Mouse (Mus musculus) left cerebral cortex, postnatal 4 days (tissue): ENCODE results near the gene Farsa. TPM values are rescaled to one million over a fixed set of nuclear protein-coding genes. Genes with fewer than 3 reads are reported as not detected.
"Not testable (repeated sequence)": the region's sequence is repeated elsewhere in the genome, so short reads cannot be mapped to it uniquely, and the experiment has no call there.

Experiments
- DNase-seq: peaks from one replicate; pipeline ENCODE4 v3.0.0-alpha.2; 2022
- intact Hi-C: fragments of 180-260 bp; cut with DNase I; formaldehyde crosslinking; loops from one replicate; pipeline ENCODE4 v1.15.1; 2025
- total RNA-seq, 2 experiments: library from RNA; stranded (reverse); gene quantifications; 2 replicates each; pipeline ENCODE4 v1.2.3; 2021

Farsa gene
- total RNA-seq, result 10 to 100 TPM; 86.2 to 90.4 TPM

DNA sequence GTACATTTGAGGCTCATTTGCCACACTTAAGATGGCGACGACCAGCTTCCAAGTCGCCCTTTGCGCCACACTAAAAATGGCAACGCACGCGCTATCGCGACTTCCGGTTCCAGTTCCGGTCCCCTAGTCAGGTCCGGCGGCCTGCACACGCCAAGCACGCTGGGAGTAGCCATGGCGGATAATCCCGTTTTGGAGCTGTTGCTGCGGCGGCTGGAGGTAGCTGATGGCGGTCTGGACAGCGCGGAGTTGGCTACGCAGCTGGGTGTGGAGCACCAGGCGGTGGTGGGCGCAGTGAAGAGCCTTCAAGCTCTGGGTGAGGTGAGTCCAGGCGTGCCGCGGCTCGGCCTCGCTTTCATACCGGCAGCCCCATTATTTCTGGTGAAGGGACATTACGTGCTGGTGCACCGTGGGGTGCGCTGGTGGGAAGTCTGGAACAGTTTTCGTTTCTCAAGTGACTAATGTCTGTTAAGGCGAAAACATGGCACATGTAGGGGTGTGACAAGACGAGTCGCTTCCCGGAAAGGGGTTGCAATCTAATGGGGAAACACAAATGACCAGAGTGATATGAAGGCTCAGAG is at the start of gene Farsa:
Gene Farsa (plus strand): TSS at position 126 of the 578 bp plus-strand sequence.
- DNase-seq, result peak; percentile 93
- intact Hi-C loops, result loop anchor here (5.0 kb wide), 1 partner anchor 105 kb away; no protein-coding TSS in a partner anchor

DNA sequence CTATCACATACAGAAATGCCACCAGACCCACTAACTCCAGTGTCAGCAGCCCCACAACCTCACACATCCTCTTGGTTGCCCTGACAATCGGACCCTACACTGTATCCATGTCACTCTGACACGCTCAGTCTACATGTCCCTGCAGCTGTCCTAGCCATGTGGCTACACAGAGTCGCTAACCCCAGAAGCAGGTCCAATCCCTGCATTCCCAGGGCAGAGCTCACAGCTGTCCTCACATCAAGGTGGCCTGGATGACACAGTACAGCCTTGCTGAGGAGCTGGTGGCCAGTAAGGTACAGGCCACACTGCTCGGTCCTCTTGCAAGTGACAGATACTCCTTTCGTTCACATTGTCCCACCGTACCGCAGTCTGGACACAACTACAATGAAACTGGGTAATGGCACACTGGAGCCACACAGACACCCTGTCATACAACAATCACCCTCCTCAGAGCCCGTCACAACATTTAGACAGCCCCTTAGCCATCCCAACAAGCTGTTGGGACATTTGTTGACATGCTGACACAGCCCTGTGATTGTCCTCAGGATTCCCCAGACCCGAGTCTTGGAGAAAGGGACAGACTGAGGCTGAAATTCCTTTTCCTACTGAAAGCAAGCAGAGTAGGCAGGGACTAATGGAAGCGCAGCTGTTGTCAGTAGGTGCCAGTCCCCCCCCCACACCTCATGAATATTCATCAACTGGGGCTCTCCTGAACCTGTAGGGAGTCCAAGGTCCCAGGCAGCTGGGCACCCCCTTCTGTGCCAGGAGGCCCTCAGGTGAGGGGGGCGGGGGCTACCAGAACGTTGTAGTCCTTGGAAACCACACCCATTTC is 47.5 kb upstream of the Farsa start:
- no peak for DNase-seq
- intact Hi-C loops, result no loop called here

DNA sequence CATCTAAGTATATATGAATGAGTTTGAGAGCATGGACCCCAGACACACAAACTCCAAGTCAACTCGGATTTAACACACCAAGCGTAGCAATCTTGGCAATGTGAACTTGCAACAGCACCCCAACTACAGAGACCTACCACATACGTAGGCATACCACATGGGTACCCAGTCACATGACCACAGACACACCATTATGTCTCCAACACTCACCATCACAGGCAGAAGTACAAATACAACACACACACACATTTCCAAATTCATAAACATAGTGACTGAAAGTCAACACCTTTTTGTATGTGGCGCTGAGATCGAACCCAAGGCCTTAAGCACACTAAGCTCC is 46.9 kb upstream of the Farsa start:
- DNase-seq, result no peak
- intact Hi-C loops, result no loop called here

DNA sequence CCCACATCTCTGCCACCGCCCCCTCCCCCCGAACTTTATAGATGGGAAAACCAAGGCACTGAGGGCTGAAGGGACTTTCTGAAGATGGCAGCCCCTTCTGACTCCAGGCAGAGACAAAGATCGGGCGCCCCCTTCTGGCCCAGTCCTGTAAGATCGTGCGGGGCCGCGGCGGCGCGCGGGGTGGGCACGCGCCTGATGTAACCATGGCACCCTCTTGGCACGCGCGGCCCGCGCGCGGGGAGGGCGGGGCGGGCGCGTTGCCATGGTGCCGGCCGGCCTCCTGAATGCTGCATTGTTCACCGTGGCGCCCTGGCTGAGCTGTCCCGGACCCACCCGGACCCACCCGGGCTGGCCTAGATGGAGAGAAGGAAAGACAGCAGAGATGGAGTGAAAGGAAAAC is 45.9 kb upstream of the Farsa start:
- DNase-seq, result peak; percentile 98

DNA sequence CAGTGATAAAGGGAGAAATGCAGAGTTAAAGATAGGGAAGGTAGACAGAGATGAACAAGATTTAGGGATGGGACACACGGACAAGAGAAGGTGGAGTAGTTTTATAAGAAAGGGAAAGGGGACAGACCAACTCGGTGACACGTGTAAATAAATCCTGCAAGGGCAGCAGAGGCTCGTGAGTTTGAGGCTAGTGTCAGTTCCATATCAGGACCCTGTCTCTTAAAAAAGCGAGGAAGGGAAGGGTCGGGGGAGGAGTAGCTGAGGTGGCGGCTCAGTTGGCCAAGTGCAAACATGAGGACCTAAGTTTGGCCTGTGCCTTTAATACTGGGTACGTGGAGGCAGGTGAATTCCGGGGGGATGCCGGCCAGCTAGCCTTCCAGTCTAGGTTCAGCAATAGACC is 45.5 kb upstream of the Farsa start:
- no peak for DNase-seq
- intact Hi-C loops, result no loop called here

More for the DNA sequence above, 45.9 kb upstream of the Farsa start:
- intact Hi-C loops, result no loop called here

DNA sequence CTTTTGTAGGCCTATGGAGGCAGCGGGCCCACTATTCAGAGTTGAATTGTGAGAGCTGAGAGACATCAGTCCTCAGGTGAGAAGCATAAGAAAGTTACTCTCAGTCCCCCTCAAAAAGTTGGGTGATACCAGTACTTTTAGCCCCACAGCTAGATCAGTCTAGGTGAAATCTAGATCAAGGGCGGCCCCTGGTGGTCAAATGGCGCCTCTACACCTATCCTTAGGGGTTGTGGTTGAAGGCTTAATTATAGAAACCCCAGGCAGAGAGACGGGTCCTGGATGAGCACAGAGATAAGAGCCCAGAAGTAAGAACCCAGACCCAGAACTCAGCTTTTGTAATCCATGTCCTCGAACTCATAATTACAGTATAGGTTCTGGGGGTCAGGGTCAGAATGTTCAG is 43.7 kb upstream of the Farsa start:
- intact Hi-C loops, result no loop called here
- DNase-seq, result peak; percentile 89

DNA sequence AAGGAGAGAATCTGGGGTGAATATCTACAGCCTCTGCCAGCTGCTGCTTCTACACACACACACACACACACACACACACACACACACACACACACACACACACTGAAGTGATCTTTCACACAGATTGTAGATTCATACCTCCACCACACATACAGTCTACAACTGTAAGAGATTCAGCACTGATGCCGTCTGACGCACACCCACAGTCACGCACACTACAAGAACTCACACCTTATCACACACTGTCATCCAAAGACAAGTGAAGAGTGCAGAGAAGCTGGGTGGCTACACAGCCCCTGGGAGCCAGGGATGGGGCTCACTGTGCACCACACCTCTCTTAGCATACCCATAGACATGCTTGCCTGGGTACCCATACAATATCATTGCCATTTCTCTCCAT is 43.0 kb upstream of the Farsa start:
- intact Hi-C loops, result loop anchor here (2.0 kb wide), 1 partner anchor 115 kb away; no protein-coding TSS in a partner anchor

DNA sequence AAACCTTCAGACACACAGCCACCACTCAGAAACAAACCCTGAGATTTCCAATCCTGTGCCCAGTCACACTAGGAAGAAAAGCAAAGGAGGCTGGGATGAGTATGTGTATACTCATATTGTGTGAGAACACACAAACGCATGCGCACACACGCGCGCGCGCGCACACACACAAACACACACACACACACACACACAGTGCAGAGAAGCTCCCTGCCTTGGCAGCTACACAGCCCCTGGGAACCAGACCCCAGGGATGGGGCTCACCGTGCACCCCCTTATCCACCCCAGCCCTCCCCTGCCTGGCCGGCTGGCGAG is 42.6 kb upstream of the Farsa start:
- DNase-seq, result no peak
- intact Hi-C loops, result loop anchor here (2.0 kb wide), 1 partner anchor 115 kb away; no protein-coding TSS in a partner anchor

More for the DNA sequence above, 43.0 kb upstream of the Farsa start:
- no peak for DNase-seq

DNA sequence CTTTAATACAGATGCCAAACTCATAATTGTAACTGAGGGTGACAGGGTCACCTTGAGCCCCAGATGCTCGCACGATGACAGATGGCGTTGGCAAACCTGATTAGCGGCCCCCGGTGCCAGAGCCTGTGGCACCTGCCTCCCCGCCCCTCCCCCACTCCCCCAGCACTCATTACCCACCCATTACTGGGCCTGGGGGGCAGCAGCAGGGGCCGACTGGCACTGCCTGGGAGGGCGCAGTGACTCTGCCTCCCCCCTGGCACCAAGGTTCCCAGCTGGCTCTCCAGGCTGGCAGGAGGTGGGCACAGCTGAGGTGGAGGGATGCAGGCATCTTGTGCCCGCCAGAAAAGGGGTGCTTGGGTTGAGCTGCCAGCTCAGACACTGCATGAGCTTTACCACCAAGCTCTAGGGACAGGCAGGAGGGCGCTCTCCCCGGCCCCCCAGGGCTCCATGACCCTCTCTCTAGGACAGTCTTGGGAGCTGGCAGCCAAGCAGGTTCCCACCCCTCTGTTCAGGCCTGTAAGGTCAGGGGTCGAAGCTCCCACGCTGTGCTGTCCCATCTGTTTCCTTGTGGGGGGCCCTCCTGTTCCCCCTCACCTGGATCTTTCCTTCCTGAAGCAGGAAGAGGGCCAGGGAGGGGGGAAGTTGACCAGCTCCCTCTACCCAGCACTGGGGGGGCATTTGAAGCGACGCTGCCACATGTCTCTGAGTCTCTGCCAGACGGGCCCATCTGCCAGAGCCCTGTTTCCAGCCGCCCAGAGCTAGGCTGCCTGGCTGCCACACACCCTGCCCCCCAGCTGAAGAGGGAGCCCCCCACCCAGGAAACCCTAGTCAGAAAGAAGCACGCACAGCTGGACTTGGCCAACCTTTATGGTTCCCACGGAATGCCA is 42.0 kb upstream of the Farsa start:
- intact Hi-C loops, result loop anchor here (2.0 kb wide), 1 partner anchor 116 kb away; no protein-coding TSS in a partner anchor
- peak; percentile 92 for DNase-seq

DNA sequence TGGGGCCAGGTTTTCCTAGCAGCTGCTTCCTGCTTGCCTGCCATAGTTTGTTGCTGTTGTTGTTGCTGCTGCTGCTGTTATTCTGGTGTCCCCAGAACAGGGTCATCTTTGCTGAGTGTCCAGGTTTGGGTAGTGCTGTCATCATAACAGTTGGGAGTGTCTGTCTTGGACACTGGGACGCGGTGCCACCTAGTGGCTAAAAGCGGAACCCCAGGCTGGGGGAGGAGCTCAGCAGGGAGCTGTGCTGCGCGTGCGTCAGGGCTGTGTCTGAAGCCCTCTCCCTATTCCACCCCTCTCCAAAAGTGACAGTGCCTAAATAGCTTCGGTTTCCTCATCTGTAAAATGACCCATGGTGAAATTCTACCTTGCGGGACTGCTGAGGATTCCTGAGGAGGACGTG is 41.2 kb upstream of the Farsa start:
- DNase-seq, result peak; percentile 93
- intact Hi-C loops, result loop anchor here (2.0 kb wide), 1 partner anchor 117 kb away; no protein-coding TSS in a partner anchor

DNA sequence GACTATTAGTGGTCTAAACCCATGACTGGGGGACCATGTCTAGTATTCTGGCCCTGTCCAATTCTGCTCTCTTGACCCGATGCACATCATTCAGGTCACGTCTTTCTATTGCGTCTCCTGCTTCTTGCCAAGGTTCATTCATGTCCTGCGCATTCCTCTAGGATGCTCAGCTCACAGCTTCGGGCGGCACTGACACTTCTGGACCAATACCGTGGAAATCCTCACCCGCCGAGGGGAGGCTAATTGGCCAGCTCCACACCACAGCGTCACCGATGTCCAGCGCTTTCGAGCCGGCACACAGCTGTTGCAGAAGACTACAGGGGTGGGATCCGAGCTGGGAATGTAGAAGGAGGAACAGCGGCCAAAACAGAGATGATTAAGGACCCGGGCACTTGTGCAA is 40.7 kb upstream of the Farsa start:
- no peak for DNase-seq
- intact Hi-C loops, result no loop called here

DNA sequence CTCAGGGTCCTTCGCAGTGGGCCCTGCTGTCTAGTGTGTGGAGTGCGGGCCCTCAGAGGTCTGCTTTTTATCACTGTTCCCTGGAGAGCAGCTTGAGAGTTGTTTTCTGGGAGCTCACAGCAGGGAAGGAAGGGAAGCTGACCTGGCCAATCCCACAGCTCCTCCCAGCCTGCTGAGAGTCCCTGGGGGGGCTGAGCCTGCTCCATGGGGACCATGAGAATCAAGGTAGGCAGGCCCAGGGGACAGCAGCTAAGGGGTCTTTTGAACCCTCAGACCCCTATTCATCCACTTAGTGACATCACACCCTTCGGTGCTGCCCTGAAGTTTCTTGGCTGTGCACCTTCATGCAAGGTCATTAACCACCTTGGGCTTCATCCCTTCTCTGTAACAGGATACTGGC is 34.1 kb upstream of the Farsa start, which contains the start of gene Dand5:
Gene Dand5 (minus strand): TSS at position 101 of the 400 bp plus-strand sequence.
- intact Hi-C loops, result no loop called here
- DNase-seq, result no peak

DNA sequence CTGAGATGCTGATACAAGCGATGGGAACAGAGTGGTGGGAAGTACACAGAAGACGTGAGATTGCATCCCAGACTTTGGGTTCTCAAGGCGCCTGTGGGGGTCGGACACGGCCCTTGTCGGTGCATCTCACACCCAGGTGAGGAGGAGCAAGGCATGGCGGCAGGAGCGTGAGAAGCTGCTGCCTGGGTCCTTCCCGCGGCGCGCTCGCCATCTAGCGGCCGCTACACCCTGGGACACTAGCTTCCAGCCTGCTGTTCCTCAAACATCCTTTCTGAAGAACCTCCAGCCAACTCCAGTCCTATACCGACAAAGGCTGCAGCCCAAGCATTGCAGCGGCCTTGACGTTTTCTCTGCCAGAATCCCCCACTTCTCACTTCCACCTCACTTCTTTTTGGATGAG is 33.1 kb upstream of the Farsa start:
- peak; percentile 73 for DNase-seq
- intact Hi-C loops, result no loop called here

DNA sequence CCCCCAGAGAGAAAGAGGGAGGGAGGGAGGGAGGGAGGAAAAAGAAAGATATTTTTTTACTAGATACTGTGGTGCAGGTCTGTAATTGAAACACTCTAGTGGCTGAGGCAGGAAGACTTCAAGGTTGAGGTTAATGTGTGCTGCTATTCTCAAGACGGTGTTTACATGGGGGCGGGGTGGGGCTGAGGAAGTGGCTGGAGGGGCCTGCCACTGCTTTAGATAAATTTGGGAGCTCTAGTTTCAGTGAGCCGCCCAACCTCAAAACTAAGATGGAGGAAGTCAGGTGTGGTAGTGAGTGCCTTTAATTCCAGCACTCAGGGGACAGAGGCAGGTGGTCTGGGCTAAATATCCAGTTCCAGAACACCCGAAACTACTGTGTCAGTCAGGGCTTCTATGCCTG is 31.2 kb upstream of the Farsa start:
- intact Hi-C loops, result no loop called here

DNA sequence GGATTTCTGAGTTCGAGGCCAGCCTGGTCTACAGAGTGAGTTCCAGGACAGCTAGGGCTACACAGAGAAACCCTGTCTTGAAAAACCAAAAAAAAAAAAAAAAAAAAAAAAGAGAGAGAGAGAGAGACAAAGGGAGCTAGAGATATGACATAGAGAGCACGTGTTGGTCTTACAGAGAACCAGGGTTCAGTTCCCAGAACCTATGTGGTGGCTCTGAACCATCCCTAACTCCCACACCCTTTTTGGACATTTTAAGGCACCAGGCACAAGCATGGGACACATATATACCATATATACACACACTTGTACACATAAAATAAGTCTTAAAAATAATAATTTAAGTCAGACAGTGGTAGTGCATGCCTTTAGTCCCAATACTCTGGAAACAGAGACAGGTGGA is 30.3 kb upstream of the Farsa start:
- DNase-seq, intact Hi-C loops: not testable (repeated sequence)

More for the DNA sequence above, 31.2 kb upstream of the Farsa start:
- DNase-seq, result no peak

DNA sequence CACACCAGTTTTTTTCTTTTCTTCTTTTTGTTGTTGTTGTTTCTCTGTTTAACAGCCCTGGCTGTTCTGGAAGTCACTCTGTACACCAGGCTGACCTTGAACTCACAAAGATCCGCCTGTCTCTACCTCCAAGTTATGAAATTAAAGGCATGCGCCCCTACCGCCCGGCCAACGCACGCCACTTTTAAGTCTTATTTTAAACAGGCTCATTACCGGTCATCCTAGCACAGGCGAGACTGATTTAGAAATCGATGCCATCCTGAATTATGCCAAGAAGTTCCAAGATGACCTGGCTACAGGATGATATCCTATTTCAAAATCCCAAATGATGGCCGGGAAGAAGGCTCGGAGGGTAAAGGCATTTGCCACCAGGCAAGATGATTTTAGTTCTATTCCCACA is 25.3 kb upstream of the Farsa start, which contains the start of gene Gadd45gip1:
Gene Gadd45gip1 (plus strand): TSS at position 33 of the 400 bp plus-strand sequence.
- intact Hi-C loops, result no loop called here
- no peak for DNase-seq

DNA sequence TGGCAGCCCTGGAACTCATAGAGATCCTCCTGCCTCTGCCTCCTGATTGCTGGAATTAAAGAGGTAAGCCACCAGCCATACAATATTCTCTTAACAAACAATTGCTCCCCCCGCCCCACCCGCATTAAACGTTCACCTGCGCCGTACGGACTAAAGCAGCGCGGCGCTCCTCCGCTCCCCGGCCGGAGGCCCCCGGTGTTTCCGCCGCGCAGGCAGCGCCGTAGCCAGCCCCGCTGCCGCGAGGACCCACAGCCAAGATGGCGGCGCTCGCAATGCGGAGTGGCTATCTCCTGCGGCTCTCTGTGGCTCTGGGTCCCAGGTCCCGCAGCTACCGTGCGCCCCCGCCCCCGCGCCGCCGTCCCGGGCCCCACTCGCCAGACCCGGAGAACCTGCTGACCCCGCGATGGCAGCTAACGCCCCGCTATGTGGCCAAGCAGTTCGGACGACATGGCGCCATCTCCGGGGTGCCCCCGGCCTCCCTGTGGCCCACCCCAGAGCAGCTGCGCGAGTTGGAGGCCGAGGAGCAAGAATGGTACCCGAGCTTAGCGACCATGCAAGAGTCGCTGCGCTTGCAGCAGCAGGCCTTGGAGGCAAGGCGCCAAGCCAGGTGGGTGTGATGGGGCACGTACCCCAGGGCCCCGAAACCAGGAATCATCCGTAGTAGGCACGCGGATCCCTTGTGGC is 24.6 kb upstream of the Farsa start:
- intact Hi-C loops, result no loop called here
- peak; percentile 77 for DNase-seq

DNA sequence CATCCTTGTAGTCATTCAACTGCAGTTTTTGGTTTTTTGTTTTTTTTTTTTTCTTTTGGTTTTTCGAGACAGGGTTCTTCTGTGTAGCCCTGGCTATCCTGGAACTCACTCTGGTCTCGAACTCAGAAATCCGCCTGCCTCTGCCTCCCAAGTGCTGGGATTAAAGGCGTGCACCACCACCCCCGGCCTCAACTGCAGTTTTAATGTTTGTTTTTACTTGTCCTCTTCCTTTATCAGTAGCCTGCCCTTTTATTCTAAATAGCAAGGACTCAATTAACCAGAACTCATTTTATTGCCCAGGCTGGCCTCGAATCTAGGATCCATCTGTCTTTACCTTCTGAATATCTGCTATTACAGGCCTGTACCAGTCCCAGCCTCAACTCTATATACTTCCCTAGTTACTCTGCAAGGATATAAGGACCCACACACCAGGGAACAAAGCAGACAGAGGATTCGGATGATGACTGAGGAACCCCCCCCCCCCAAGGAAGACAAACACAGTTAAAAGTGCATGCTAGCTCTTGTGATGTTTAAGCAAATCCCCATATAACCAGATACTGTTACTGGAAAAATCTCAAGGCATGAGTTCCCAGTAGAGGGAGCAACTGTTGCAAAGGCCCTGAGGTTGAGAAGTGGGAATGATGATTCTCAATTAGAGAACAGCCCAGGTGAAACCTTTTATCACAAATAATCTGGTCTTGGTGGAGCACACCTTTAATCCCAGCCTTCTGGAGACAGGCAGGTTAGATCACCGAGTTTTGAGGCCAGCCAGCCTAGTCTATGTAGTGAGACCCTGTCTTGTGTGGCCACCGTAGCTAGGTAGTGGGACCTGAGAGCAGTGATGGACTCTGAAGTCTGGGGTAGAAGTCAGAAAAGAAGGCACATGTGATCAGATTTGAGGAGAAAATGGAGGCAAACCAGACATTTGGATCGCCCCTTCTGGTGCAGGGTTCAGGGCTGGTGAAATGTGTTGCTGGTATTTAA is 23.7 kb upstream of the Farsa start:
- intact Hi-C loops, result no loop called here
- no peak for DNase-seq
